Mouse (Mus musculus): ENCODE results near the gene Galm. TPM values are rescaled to one million over a fixed set of nuclear protein-coding genes. Genes with fewer than 3 reads are reported as not detected.
"Not testable (repeated sequence)": the region's sequence is repeated elsewhere in the genome, so short reads cannot be mapped to it uniquely, and the experiment has no call there.

Galm gene
- polyA plus RNA-seq, 1 experiment from 2014 or later: 1.9 TPM

DNA sequence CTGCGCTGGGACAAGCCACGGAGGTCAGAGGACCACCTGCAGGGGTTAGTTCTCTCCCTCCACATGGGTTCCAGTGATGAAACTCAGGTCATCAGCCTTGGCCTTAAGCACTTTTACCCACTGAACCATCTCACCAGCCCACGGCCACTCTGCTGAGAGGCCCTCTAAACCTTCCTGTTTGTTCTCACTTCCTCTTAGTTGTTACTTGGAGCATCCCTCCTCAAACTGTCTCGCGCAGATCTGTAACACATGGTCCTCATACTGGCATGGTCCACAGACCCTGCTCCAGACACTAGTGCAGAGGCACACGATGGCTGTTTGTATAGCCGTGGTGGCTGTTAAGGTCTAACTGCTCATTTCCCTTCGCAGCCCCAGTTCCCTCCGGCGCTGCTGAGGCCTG is 56.3 kb downstream of the Galm start:
- Histone ChIP-seq H3K4me1 (no peaks in the 10 kb centered on the region), H3K36me3 (no peaks in the 10 kb centered on the region), H3K4me2 (no peak overlapping the region), H3K9me3 (replicated peaks) (no peaks in the 10 kb centered on the region), H3K27ac (replicated peaks) (no peak overlapping the region), H3K9ac (replicated peaks) (no peak overlapping the region), H3K27me3 (replicated peaks) (no peaks in the 10 kb centered on the region), H3K4me3 (replicated peaks) (no peak overlapping the region)
- no peak for ATAC-seq (ENCODE audit: low FRiP score)
- 84% methylated on average over 10 of the region's 10 CpGs for WGBS

DNA sequence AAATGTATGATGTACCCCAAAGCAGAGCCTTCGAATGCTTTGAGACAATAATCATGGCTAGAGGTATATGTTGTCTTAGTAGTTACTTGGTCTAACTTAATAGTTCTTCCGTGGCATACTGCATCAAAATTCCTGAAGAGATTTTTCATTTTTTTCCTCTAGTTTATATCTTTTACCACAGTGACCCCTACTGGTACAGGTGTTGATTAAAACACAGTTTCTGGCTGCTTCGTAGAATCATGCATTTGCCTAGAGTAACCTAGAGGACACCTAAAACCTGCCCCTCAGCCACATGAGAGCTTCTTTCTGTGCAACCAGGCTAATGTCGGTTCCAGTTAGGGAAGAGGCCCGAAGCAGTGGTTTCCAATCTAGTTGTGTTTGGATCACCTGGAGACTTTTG is 65.8 kb downstream of the Galm start:
- H3K4me1 ChIP-seq: no peaks in the 10 kb centered on the region
- ATAC-seq (ENCODE audit: low FRiP score): no peak

DNA sequence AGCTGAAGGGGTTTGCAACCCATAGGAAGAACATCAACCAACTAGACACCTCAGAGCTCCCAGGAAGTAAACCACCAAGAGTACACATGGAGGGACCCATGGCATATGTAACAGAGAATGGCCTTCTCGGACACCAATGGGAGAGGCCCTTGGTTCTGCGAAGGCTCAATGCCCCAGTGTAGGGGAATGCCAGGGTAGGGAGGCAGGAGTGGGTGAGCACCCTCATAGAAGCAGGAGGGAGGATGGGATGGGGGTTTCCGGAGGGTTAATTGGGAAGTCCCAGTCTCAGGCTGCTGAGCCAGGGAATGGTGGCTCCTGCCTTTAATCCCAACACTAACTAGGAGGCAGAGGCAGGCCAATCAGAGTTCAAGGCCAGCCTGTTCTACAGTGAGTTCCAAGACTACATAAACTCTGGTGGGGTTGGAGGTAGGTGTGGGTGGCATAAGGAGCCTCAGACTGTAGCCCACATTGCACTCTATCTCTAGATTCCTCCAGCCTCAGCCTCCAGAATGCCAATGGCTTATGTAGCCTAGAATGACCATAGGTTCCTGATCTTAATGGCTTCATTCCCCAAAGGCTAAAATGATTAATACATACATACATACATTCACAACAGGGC is 72.0 kb downstream of the Galm start:
- Histone ChIP-seq H3K4me3 (replicated peaks) (no peak overlapping the region), H3K27ac (replicated peaks) (no peak overlapping the region), H3K4me1 (0 out of 2 replicates have a peak, but pooled peaks cover 4% of the 10 kb centered on the region), H3K36me3 (peaks cover 62% of the 10 kb centered on the region), H3K9ac (replicated peaks) (no peak overlapping the region), H3K9me3 (replicated peaks) (no peaks in the 10 kb centered on the region), H3K4me2 (no peak overlapping the region), H3K27me3 (replicated peaks) (no peaks in the 10 kb centered on the region)
- 93% methylated on average over 3 of the region's 3 CpGs for WGBS
- ATAC-seq (ENCODE audit: low FRiP score): 0 out of 2 replicates have a peak, but pooled peaks have one; percentile 47

More for the DNA sequence above, 65.8 kb downstream of the Galm start:
- Histone ChIP-seq H3K4me2 (no peak overlapping the region), H3K9me3 (replicated peaks) (no peaks in the 10 kb centered on the region), H3K4me3 (replicated peaks) (no peak overlapping the region), H3K9ac (replicated peaks) (no peak overlapping the region), H3K27me3 (replicated peaks) (no peaks in the 10 kb centered on the region), H3K27ac (replicated peaks) (no peak overlapping the region), H3K36me3 (peaks cover 24% of the 10 kb centered on the region)
- 66% methylated on average over 5 of the region's 5 CpGs for WGBS

DNA sequence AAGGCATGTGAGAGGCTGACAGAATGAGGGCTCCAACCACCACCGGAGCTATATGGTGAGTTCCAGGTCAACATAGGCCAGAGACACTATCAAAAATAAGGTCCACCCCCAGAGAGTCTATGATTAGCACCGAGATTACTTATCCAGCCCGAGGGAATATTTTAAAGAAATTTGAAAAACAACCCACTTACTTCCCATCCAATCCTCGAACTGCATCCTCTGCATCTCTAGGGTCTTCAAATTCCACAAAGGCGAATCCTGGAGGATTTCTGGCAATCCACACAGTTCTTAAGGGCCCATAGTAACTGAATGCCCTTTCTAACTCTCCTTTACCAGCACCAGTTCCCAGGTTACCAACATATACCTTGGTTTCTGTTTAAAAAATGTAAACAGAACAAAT is 78.4 kb downstream of the Galm start:
- peak overlapping the region; percentile 93 for H3K4me3 ChIP-seq (replicated peaks)
- H3K36me3 ChIP-seq: peaks cover 30% of the 10 kb centered on the region
- H3K27me3 ChIP-seq (replicated peaks): no peaks in the 10 kb centered on the region
- H3K4me1 ChIP-seq: peaks cover 18% of the 10 kb centered on the region
- H3K27ac ChIP-seq (replicated peaks): 0 out of 2 replicates have a peak overlapping the region, but pooled peaks have one; percentile 100
- 38% methylated on average over 5 of the region's 5 CpGs for WGBS
- ATAC-seq (ENCODE audit: low FRiP score): no peak
- peak overlapping the region; percentile 99 for H3K9ac ChIP-seq (replicated peaks)
- H3K9me3 ChIP-seq (replicated peaks): no peaks in the 10 kb centered on the region
- peak overlapping the region; percentile 89 for H3K4me2 ChIP-seq

DNA sequence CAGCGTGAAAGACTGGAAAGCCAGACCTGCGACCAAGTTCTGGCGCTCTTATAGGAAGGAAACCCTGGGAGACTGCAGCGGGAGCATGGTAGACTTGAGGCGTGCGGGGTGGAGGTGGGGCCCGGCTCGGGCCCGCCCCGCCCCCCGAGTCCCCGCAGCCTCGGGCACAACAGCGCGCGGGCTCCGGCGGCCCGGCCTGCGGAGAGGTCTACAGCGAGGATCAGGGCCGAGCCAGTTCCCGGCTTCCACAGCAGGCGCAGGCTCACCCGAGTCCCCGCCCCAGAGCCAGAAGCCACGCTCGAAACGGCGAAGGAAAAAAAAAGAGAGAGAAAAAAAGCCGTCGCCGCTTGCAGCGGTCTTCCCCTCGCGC is 79.0 kb downstream of the Galm start:
- Histone ChIP-seq H3K27ac (replicated peaks) (peak overlapping the region; percentile 100), H3K4me3 (replicated peaks) (peak overlapping the region; percentile 93), H3K4me1 (peaks cover 18% of the 10 kb centered on the region), H3K9ac (replicated peaks) (peak overlapping the region; percentile 99), H3K4me2 (peak overlapping the region; percentile 89), H3K9me3 (replicated peaks) (no peaks in the 10 kb centered on the region), H3K27me3 (replicated peaks) (no peaks in the 10 kb centered on the region), H3K36me3 (peaks cover 27% of the 10 kb centered on the region)
- peak; percentile 71 for ATAC-seq (ENCODE audit: low FRiP score)
- WGBS: under 1% methylated on average over 36 of the region's 36 CpGs

DNA sequence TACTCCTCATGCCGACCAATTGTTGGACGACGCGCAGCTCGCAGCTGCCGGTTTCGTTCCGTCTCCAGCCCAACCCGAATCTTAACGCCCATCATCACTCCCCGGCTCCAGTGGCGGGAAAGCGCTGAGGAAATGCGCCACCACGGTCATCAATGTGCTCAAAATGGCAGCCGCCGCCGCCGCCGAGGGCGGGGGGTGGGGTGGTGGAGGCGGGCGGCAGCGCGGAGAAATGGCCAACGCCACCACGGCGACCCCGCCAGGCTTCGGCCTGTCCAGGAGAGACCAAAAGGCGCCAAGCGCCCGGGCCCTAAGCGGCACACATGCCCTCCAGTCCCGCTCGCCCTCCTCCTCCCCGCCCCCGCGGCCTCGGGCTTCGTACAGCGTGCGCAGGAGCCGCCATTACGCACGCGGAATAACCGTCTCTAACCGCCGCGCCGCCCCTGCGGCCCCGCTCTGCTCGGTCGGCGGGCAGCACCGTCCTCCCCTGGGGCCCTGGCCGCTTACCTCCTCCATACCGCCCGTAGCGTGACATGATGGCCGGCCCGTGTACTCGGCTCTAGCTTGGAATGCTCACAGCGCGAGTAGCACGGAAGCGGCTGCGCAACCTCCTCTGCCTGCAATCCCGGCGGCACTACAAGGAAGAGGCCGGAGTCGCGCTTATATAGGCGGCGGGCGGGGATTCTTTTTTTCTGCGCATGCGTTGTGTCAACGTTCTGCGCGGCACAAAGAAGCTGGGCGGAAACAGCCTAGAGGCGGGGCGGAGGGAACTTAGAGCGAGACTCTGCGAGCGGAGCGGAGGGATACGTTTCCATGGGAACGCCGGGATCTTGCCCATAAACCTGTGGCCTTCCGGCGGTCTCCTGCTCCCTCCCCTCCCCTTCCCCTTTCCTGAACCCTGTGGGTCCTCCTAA is 79.7 kb downstream of the Galm start, which contains the start of the genes Srsf7 and Ttc39d:
Gene Srsf7 (minus strand): TSS at position 637 of the 911 bp plus-strand sequence.
Gene Ttc39d (plus strand): TSS at position 790 of the 911 bp plus-strand sequence.
- peak; percentile 92 for ATAC-seq (ENCODE audit: low FRiP score)
- Histone ChIP-seq H3K4me1 (peaks cover 18% of the 10 kb centered on the region), H3K27me3 (replicated peaks) (no peaks in the 10 kb centered on the region), H3K36me3 (peaks cover 22% of the 10 kb centered on the region), H3K4me3 (replicated peaks) (peak within 1 kb of the TSS; percentile 93), H3K9me3 (replicated peaks) (no peaks in the 10 kb centered on the region), H3K27ac (replicated peaks) (peak within 1 kb of the TSS; percentile 100), H3K4me2 (peak within 1 kb of the TSS; percentile 89), H3K9ac (replicated peaks) (peak within 1 kb of the TSS; percentile 99)
- WGBS: under 1% methylated on average over 81 of the region's 95 CpGs

DNA sequence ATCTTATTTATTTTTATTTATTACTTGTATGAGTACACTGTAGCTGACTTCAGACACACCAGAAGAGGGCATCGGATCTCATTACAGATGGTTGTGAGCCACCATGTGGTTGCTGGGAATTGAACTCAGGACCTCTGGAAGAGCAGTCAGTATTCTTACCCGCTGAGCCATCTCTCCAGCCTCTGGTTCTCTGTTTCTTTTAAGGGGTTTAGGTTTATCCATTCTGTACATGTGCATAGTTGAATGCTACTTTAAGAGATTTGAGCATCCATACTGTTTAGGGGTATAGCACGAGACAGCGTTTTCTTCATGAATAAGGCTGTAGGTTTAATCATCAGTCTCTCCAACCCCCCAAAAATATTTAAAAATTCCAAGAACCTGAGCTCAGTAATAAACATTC is 86.7 kb downstream of the Galm start:
- H3K4me3 ChIP-seq (replicated peaks); H3K4me2 ChIP-seq; H3K4me1 ChIP-seq; H3K27ac ChIP-seq (replicated peaks); H3K9me3 ChIP-seq (replicated peaks); H3K9ac ChIP-seq (replicated peaks); ATAC-seq (ENCODE audit: low FRiP score); H3K36me3 ChIP-seq; H3K27me3 ChIP-seq (replicated peaks): not testable (repeated sequence)
- WGBS: 94% methylated on average over 4 of the region's 4 CpGs

DNA sequence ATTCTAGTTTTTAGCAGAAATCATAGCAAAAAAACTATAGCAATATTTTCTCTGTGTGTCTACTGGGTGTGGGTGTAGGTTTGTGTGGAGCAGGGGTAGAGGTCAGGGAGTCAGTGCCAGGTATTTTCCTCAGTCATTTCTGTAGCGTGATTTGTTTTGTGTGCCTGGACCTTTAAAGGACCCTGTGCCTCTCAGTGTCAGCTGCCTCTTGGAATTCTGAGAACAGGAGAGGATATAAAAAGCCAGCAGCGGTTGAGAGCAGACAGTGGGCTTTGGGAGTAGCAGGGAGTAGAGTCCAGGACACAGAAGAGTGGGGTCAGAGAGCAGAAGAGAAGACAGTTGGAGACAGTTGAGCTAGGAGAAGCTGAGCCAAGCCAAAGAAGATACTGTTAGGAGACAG is 92.9 kb downstream of the Galm start:
- no peak overlapping the region for H3K4me3 ChIP-seq (replicated peaks)
- H3K4me2 ChIP-seq: no peak overlapping the region
- no peak overlapping the region for H3K9ac ChIP-seq (replicated peaks)
- peaks cover 8% of the 10 kb centered on the region for H3K4me1 ChIP-seq
- H3K36me3 ChIP-seq: no peaks in the 10 kb centered on the region
- H3K9me3 ChIP-seq (replicated peaks): no peaks in the 10 kb centered on the region
- WGBS: 70% methylated on average over 2 of the region's 2 CpGs
- no peak for ATAC-seq (ENCODE audit: low FRiP score)
- H3K27ac ChIP-seq (replicated peaks): no peak overlapping the region
- H3K27me3 ChIP-seq (replicated peaks): no peaks in the 10 kb centered on the region

DNA sequence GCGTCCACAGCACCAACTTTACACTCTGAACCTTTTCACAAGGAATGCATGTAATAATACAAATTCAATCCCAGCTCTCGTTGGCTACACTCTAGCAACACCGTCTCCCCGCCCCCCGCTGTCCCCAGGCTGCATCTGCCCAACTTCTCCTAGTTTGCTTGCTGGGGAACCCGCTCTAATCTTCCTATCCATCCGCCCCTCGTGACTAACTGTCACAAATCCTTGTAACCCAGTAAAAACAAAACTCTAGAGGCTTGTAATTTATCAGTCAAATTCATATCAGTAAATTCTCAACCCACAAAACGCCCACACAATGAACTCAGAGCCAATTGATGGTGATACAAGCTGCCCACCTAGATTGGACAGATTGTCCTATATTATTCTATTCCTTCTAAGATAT is 93.9 kb downstream of the Galm start:
- H3K4me3 ChIP-seq (replicated peaks): no peak overlapping the region
- H3K4me1 ChIP-seq: peaks cover 9% of the 10 kb centered on the region
- no peak overlapping the region for H3K9ac ChIP-seq (replicated peaks)
- 73% methylated on average over 9 of the region's 9 CpGs for WGBS
- no peak overlapping the region for H3K27ac ChIP-seq (replicated peaks)
- no peak for ATAC-seq (ENCODE audit: low FRiP score)
- no peaks in the 10 kb centered on the region for H3K9me3 ChIP-seq (replicated peaks)
- H3K36me3 ChIP-seq: no peaks in the 10 kb centered on the region
- no peaks in the 10 kb centered on the region for H3K27me3 ChIP-seq (replicated peaks)
- H3K4me2 ChIP-seq: no peak overlapping the region

DNA sequence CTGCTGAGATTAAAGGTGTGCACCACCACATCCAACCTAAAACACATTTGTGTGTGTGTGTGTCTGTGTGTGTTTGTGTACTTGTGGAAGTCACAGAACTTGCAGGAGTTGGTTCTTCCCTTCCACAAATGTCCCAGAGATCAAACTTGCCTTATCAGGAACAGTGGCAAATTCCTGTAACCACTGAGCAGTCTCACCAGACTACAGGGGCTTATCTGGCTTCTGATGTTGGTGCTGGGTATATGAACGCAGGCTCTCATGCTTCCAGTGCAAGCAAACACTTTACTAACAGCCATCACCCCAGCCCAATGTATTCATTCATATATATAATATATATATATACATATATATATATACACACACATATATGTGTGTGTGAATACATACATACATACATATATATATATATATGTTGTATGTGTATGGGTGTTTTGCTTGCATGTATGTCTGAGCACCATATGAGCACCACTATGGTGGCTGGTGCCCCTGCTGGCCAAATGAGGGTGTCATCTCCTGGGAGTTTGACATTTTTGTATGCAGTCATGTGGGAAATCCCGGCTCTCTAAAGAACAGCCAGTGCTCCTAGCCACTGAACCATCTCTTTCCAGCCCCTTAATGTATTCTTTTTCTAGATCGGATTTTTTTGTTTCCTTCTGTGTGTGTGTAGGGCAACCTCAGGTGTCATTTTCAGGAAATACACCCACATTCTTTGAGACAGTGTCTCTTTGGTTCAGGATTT is 94.8 kb downstream of the Galm start:
- H3K36me3 ChIP-seq: no peaks in the 10 kb centered on the region
- ATAC-seq (ENCODE audit: low FRiP score): no peak
- no peak overlapping the region for H3K4me2 ChIP-seq
- H3K9me3 ChIP-seq (replicated peaks): no peaks in the 10 kb centered on the region
- H3K9ac ChIP-seq (replicated peaks): no peak overlapping the region
- H3K27ac ChIP-seq (replicated peaks): no peak overlapping the region
- WGBS: 64% methylated on average over 3 of the region's 3 CpGs
- no peak overlapping the region for H3K4me3 ChIP-seq (replicated peaks)
- peaks cover 9% of the 10 kb centered on the region for H3K4me1 ChIP-seq
- H3K27me3 ChIP-seq (replicated peaks): no peaks in the 10 kb centered on the region

DNA sequence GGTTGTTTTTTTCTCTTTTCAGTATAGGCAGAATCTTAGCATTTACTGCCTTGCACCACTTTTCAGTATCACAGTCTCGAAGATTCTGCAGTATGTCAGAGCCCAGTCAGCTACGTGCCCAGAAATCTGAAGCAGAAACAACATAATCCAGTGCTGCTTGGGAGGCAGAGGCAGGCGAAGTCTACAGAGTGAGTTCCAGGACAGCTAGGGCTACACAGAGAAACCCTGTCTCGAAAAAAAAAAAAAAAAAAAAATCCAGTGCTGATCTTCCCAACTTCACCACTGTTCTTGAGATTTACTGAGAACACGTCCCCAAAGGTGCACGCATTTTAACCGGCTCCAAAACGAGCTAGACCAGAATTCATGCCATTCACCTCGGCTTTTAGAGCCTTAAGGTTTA is 96.6 kb downstream of the Galm start:
- H3K4me1 ChIP-seq: peaks cover 9% of the 10 kb centered on the region
- peak overlapping the region; percentile 61 for H3K4me3 ChIP-seq (replicated peaks)
- ATAC-seq (ENCODE audit: low FRiP score): peak; percentile 75
- H3K27me3 ChIP-seq (replicated peaks): no peaks in the 10 kb centered on the region
- no peaks in the 10 kb centered on the region for H3K9me3 ChIP-seq (replicated peaks)
- peak overlapping the region; percentile 85 for H3K27ac ChIP-seq (replicated peaks)
- H3K4me2 ChIP-seq: peak overlapping the region; percentile 66
- H3K9ac ChIP-seq (replicated peaks): peak overlapping the region; percentile 64
- no peaks in the 10 kb centered on the region for H3K36me3 ChIP-seq
- 3% methylated on average over 9 of the region's 9 CpGs for WGBS

Measured in neural tube, embryonic 15.5 days (tissue).